11 mouse cellular contexts compared by ENCODE assay signal in genomic region chr11:29774296-29774695, GRCm38 (mm10). TPM values are rescaled to one million over a fixed set of nuclear protein-coding genes. Genes with fewer than 3 reads are reported as not detected.
A peak's percentile ranks its signal among the peaks of the same experiment; 100 is the strongest.
DNase-seq lines count a peak whose midpoint lies in the region; ATAC-seq and TF ChIP-seq lines count a peak whose summit lies in the region.
"Had no signal": no experiment of that assay in that cellular context is flagged by ENCODE, and none has a peak within 500 bp of the region (broad histone marks: within the 10 kb centered on the region; RNA-seq: fewer than 3 reads in every experiment).

No protein-coding gene starts in this region.

- no peaks in the 10 kb centered on the region for H3K36me3 ChIP-seq in embryonic facial prominence, embryonic 11.5 days (replicated peaks; ENCODE audit: control insufficient read depth, insufficient read depth, low read depth, low read length)
- H3K36me3 ChIP-seq in embryonic facial prominence, embryonic 10.5 days (replicated peaks) = no peaks in the 10 kb centered on the region
- no peaks in the 10 kb centered on the region for H3K36me3 ChIP-seq in stomach, embryonic 14.5 days (ENCODE audit: control insufficient read depth, insufficient read depth, low read length)
- no peaks in the 10 kb centered on the region for H3K36me3 ChIP-seq in stomach, postnatal 0 days (ENCODE audit: control insufficient read depth, insufficient read depth, low read length)
- H3K36me3 ChIP-seq in limb, embryonic 14.5 days (ENCODE audit: control insufficient read depth, insufficient read depth, low read length) = no peaks in the 10 kb centered on the region
- H3K36me3 ChIP-seq: neural tube, embryonic 13.5 days had no signal

- no peak overlapping the region for H3K4me2 ChIP-seq in embryonic facial prominence, embryonic 11.5 days (ENCODE audit: low read depth, low read length)
- no peak overlapping the region for H3K4me2 ChIP-seq in stomach, embryonic 14.5 days (replicated peaks; ENCODE audit: low read depth, low read length)
- no peak overlapping the region for H3K4me2 ChIP-seq in stomach, postnatal 0 days (replicated peaks; ENCODE audit: low read depth)
- no peak overlapping the region for H3K4me2 ChIP-seq in limb, embryonic 14.5 days (replicated peaks; ENCODE audit: low read depth, low read length, severe bottlenecking)
- H3K4me2 ChIP-seq: neural tube, embryonic 13.5 days had no signal

- no peak for TF ChIP-seq EP300 in stomach, postnatal 0 days (optimal IDR thresholded peaks at IDR 0.05)

- WGBS in embryonic facial prominence, embryonic 11.5 days = 37% methylated on average over 2 of the region's 2 CpGs
- 46% methylated on average over 2 of the region's 2 CpGs for WGBS in embryonic facial prominence, embryonic 10.5 days
- WGBS in stomach, embryonic 14.5 days = 19% methylated on average over 2 of the region's 2 CpGs
- 28% methylated on average over 2 of the region's 2 CpGs for WGBS in stomach, postnatal 0 days
- 51% methylated on average over 2 of the region's 2 CpGs for WGBS in limb, embryonic 14.5 days

- H3K9ac ChIP-seq in embryonic facial prominence, embryonic 11.5 days (replicated peaks; ENCODE audit: low read length) = no peak overlapping the region
- no peak overlapping the region for H3K9ac ChIP-seq in stomach, embryonic 14.5 days (replicated peaks; ENCODE audit: low read depth, low read length)
- no peak overlapping the region for H3K9ac ChIP-seq in stomach, postnatal 0 days (ENCODE audit: low read length)
- no peak overlapping the region for H3K9ac ChIP-seq in limb, embryonic 14.5 days (ENCODE audit: low read depth, low read length, severe bottlenecking)
- H3K9ac ChIP-seq: neural tube, embryonic 13.5 days had no signal

- no peak overlapping the region for H3K27ac ChIP-seq in embryonic facial prominence, embryonic 11.5 days (replicated peaks; ENCODE audit: low read depth, low read length)
- H3K27ac ChIP-seq in embryonic facial prominence, embryonic 10.5 days (replicated peaks) = no peak overlapping the region
- no peak overlapping the region for H3K27ac ChIP-seq in stomach, embryonic 14.5 days (ENCODE audit: low read length)
- H3K27ac ChIP-seq in stomach, postnatal 0 days (replicated peaks) = no peak overlapping the region
- no peak overlapping the region for H3K27ac ChIP-seq in limb, embryonic 14.5 days (replicated peaks; ENCODE audit: low read depth, low read length)
- H3K27ac ChIP-seq: neural tube, embryonic 13.5 days had no signal

- DNase-seq in embryonic facial prominence, embryonic 11.5 days (ENCODE audit: low spot score) = no peak
- DNase-seq in embryonic facial prominence, embryonic 10.5 days (ENCODE audit: low spot score) = no peak
- DNase-seq in stomach, postnatal 0 days (ENCODE audit: low spot score) = no peak
- peak; percentile 58 for DNase-seq in limb, embryonic 14.5 days (ENCODE audit: low spot score)
- no peak for DNase-seq in kidney, adult 18-20 months
- DNase-seq in thymus, postnatal 10 days (ENCODE audit: low spot score in 2 of 2) = no peak
- DNase-seq in heart, postnatal 10 days = no peak
- DNase-seq: lung, adult 18-20 months had no signal

- intact Hi-C loops in heart, postnatal 10 days (cut with DNase I) = no loop called here

- no peak for TF ChIP-seq CTCF in stomach, postnatal 0 days (IDR thresholded peaks at IDR 0.05; ENCODE audit: low read depth)

- no peaks in the 10 kb centered on the region for H3K27me3 ChIP-seq in embryonic facial prominence, embryonic 11.5 days (ENCODE audit: control insufficient read depth, insufficient read depth, low read length)
- no peaks in the 10 kb centered on the region; the same call in 1 of the 2 replicates for H3K27me3 ChIP-seq in embryonic facial prominence, embryonic 10.5 days (replicated peaks; ENCODE audit: low read depth, poor library complexity, severe bottlenecking)
- H3K27me3 ChIP-seq in stomach, embryonic 14.5 days (ENCODE audit: control insufficient read depth, insufficient read depth, low read length) = no peaks in the 10 kb centered on the region
- no peaks in the 10 kb centered on the region for H3K27me3 ChIP-seq in stomach, postnatal 0 days (ENCODE audit: control insufficient read depth, insufficient read depth, low read length)
- no peaks in the 10 kb centered on the region for H3K27me3 ChIP-seq in limb, embryonic 14.5 days (ENCODE audit: control insufficient read depth, insufficient read depth, low read length)
- H3K27me3 ChIP-seq: neural tube, embryonic 13.5 days; Patski had no signal

- ATAC-seq in embryonic facial prominence, embryonic 11.5 days (replicated peaks; ENCODE audit: insufficient number of reproducible peaks, low FRiP score, low TSS enrichment, low read depth) = 0 out of 2 replicates have a peak, but pooled peaks have one; percentile 39
- peak; percentile 72; the same call in 1 of the 2 replicates for ATAC-seq in stomach, embryonic 14.5 days (ENCODE audit: insufficient number of reproducible peaks, insufficient read depth, low FRiP score, low read depth)
- ATAC-seq in stomach, postnatal 0 days (ENCODE audit: low FRiP score, low TSS enrichment) = no peak
- ATAC-seq in limb, embryonic 14.5 days (ENCODE audit: low FRiP score, low read depth) = peak; percentile 87
- ATAC-seq: Patski had no signal

- no peaks in the 10 kb centered on the region for H3K4me1 ChIP-seq in embryonic facial prominence, embryonic 11.5 days (ENCODE audit: control insufficient read depth, insufficient read depth, low read length)
- H3K4me1 ChIP-seq in embryonic facial prominence, embryonic 10.5 days = peaks cover 4% of the 10 kb centered on the region
- peaks cover 5% of the 10 kb centered on the region for H3K4me1 ChIP-seq in stomach, embryonic 14.5 days (ENCODE audit: control insufficient read depth, insufficient read depth, low read length)
- no peaks in the 10 kb centered on the region for H3K4me1 ChIP-seq in stomach, postnatal 0 days (replicated peaks; ENCODE audit: control insufficient read depth, insufficient read depth)
- H3K4me1 ChIP-seq in limb, embryonic 14.5 days (ENCODE audit: control insufficient read depth, insufficient read depth, low read length) = no peaks in the 10 kb centered on the region

- H3K9me3 ChIP-seq in embryonic facial prominence, embryonic 11.5 days (replicated peaks; ENCODE audit: control insufficient read depth, low read length) = no peaks in the 10 kb centered on the region
- no peaks in the 10 kb centered on the region for H3K9me3 ChIP-seq in embryonic facial prominence, embryonic 10.5 days
- no peaks in the 10 kb centered on the region for H3K9me3 ChIP-seq in stomach, embryonic 14.5 days (ENCODE audit: control insufficient read depth, low read depth, low read length)
- no peaks in the 10 kb centered on the region for H3K9me3 ChIP-seq in stomach, postnatal 0 days (ENCODE audit: control insufficient read depth, low read length)
- H3K9me3 ChIP-seq in limb, embryonic 14.5 days (ENCODE audit: control insufficient read depth, low read length) = no peaks in the 10 kb centered on the region
- H3K9me3 ChIP-seq: neural tube, embryonic 13.5 days had no signal

- H3K4me3 ChIP-seq in embryonic facial prominence, embryonic 11.5 days (ENCODE audit: low read depth, low read length) = no peak overlapping the region
- no peak overlapping the region for H3K4me3 ChIP-seq in embryonic facial prominence, embryonic 10.5 days
- no peak overlapping the region for H3K4me3 ChIP-seq in stomach, embryonic 14.5 days (ENCODE audit: low read depth, low read length)
- H3K4me3 ChIP-seq in stomach, postnatal 0 days (ENCODE audit: low read depth, low read length) = no peak overlapping the region
- no peak overlapping the region for H3K4me3 ChIP-seq in limb, embryonic 14.5 days (replicated peaks; ENCODE audit: low read length)
- H3K4me3 ChIP-seq: neural tube, embryonic 13.5 days had no signal

- TF ChIP-seq POLR2A in limb, embryonic 14.5 days (IDR thresholded peaks at IDR 0.05; ENCODE audit: borderline replicate concordance, extremely low read depth, insufficient read depth, insufficient read length) = no peak

RNA-seq across cellular contexts. Expression of gene 4931440F15Rik, which starts 51.2 kb away (rescaled TPM):
- polyA plus RNA-seq in embryonic facial prominence, embryonic 11.5 days (2014; fragmentation: Nextera tagmentation; extraction: Ambion mirVana) = 0.06 and 0.10 TPM in 2 replicates
- polyA plus RNA-seq in embryonic facial prominence, embryonic 10.5 days (2016; fragmentation: Nextera tagmentation; extraction: Ambion mirVana) = 0.15 TPM in 2 replicates
- polyA plus RNA-seq in stomach, embryonic 14.5 days (2014; fragmentation: Nextera tagmentation; extraction: Ambion mirVana) = 0.07 and 0.36 TPM in 2 replicates
- 0.08 TPM in 2 replicates for polyA plus RNA-seq in stomach, postnatal 0 days (2015; fragmentation: Nextera tagmentation; extraction: Ambion mirVana)
- 0.09 and 0.13 TPM in 2 replicates for polyA plus RNA-seq in limb, embryonic 14.5 days (2012; rRNA removed)
- 0.22 and 0.28 TPM in 2 replicates for polyA plus RNA-seq in limb, embryonic 14.5 days (2014; fragmentation: Nextera tagmentation; extraction: Ambion mirVana)
- 1 to 10 TPM; 1.5 to 1.8 TPM for total RNA-seq in heart, postnatal 10 days (2021)
